Mouse (Mus musculus) left cerebral cortex, postnatal 14 days (tissue): ENCODE results near the gene Gjc1. TPM values are rescaled to one million over a fixed set of nuclear protein-coding genes. Genes with fewer than 3 reads are reported as not detected.
A peak's percentile ranks its signal among the peaks of the same experiment; 100 is the strongest.

ENCODE experiments used
- DNase-seq, 2 experiments: peaks; one replicate each; pipeline ENCODE4 v3.0.0; 2021 to 2022; ENCODE audit warnings: low spot score in 2 of 2, mixed read lengths in 1 of 2
- intact Hi-C: fragments of 180-260 bp; cut with DNase I; formaldehyde crosslinking; loops from one replicate; pipeline ENCODE4 v1.15.1; 2025
- long read RNA-seq, 2 experiments: library from polyadenylated mRNA; stranded (forward); transcript quantifications; one replicate each; pipeline ENCODE4 v2.0.0; 2021
- total RNA-seq, 2 experiments: library from RNA; stranded (reverse); gene quantifications; 2 replicates each; pipeline ENCODE4 v1.2.3; 2021

The Gjc1 gene
- total RNA-seq = 10 to 100 TPM; 12.9 to 13.0 TPM
- long read RNA-seq, experiment 1, transcript Gjc1-201 (3 exons, 1,903 nt) = major isoform, 11 of 15 reads
- long read RNA-seq, experiment 1, partial matches to known transcripts = 0 of 15 reads
- long read RNA-seq, experiment 1, other reads (novel, unspliced or antisense) = 3 of 15 reads
- long read RNA-seq, experiment 2, transcript Gjc1-201 (3 exons, 1,903 nt) = major isoform, 14 of 21 reads
- long read RNA-seq, experiment 2, partial matches to known transcripts = 0 of 21 reads
- long read RNA-seq, experiment 2, other reads (novel, unspliced or antisense) = 5 of 21 reads

- DNase-seq = peak in 1 of 2 experiments; percentile 59
- intact Hi-C loops = loop anchor here (5.0 kb wide), 1 partner anchor 37 kb away; no protein-coding TSS in a partner anchor
These were observed at the start of gene Gjc1 for GRCm38 (mm10) chr11:102819021-102819782. Gene Gjc1 (minus strand): TSS chr11:102819700.

GRCm38 (mm10) chr11:102864272-102864671, 44.8 kb upstream of the Gjc1 start:
- peak; percentile 76 to 84 for DNase-seq
- intact Hi-C loops = loop anchor here (2.0 kb wide), 1 partner anchor 89 kb away; no protein-coding TSS in a partner anchor

GRCm38 (mm10) chr11:102859933-102860332, 40.4 kb upstream of the Gjc1 start:
- DNase-seq = peak; percentile 39 to 77
- intact Hi-C loops = no loop called here

- intact Hi-C loops = no loop called here
- DNase-seq = no peak
These were observed 39.5 kb upstream of the Gjc1 start for GRCm38 (mm10) chr11:102858951-102859350.

- no peak for DNase-seq
- intact Hi-C loops = no loop called here
These were observed 36.4 kb upstream of the Gjc1 start for GRCm38 (mm10) chr11:102855941-102856340.

GRCm38 (mm10) chr11:102853760-102854159, 34.3 kb upstream of the Gjc1 start:
- DNase-seq = no peak
- intact Hi-C loops = no loop called here

GRCm38 (mm10) chr11:102851883-102852282, 32.4 kb upstream of the Gjc1 start:
- intact Hi-C loops = no loop called here
- peak in 1 of 2 experiments; percentile 35 for DNase-seq

GRCm38 (mm10) chr11:102845926-102846325, 26.4 kb upstream of the Gjc1 start:
- no peak for DNase-seq
- intact Hi-C loops = no loop called here

- DNase-seq = no peak
- intact Hi-C loops = no loop called here
These were observed 19.2 kb upstream of the Gjc1 start for GRCm38 (mm10) chr11:102838616-102839150.

GRCm38 (mm10) chr11:102838126-102838525, 18.6 kb upstream of the Gjc1 start:
- intact Hi-C loops = no loop called here
- no peak for DNase-seq

GRCm38 (mm10) chr11:102837385-102837784, 17.9 kb upstream of the Gjc1 start:
- intact Hi-C loops = no loop called here
- no peak for DNase-seq

GRCm38 (mm10) chr11:102836146-102836545, 16.6 kb upstream of the Gjc1 start:
- no peak for DNase-seq
- intact Hi-C loops = no loop called here

- no peak for DNase-seq
- intact Hi-C loops = no loop called here
These were observed 16.0 kb upstream of the Gjc1 start, which contains the start of gene Higd1b for GRCm38 (mm10) chr11:102835549-102835948. Gene Higd1b (plus strand): TSS chr11:102835849.

GRCm38 (mm10) chr11:102834219-102834618, 14.7 kb upstream of the Gjc1 start:
- DNase-seq = no peak
- intact Hi-C loops = no loop called here

GRCm38 (mm10) chr11:102832700-102833297, 13.3 kb upstream of the Gjc1 start:
- intact Hi-C loops = no loop called here
- DNase-seq = no peak

- intact Hi-C loops = no loop called here
- no peak for DNase-seq
These were observed 10.8 kb upstream of the Gjc1 start for GRCm38 (mm10) chr11:102830276-102830675.

GRCm38 (mm10) chr11:102827097-102827496, 7.6 kb upstream of the Gjc1 start:
- DNase-seq = no peak
- intact Hi-C loops = no loop called here

GRCm38 (mm10) chr11:102826476-102826875, 7.0 kb upstream of the Gjc1 start:
- intact Hi-C loops = no loop called here
- DNase-seq = no peak

GRCm38 (mm10) chr11:102821231-102821630, 1.7 kb upstream of the Gjc1 start:
- intact Hi-C loops = no loop called here
- DNase-seq = no peak

- intact Hi-C loops = no loop called here
These were observed 932 bp upstream of the Gjc1 start for GRCm38 (mm10) chr11:102820432-102820831.

More at GRCm38 (mm10) chr11:102820432-102820831, 932 bp upstream of the Gjc1 start:
- DNase-seq = no peak
